Mouse (Mus musculus): ENCODE measurements around the gene Cops2.

The Cops2 gene

DNA sequence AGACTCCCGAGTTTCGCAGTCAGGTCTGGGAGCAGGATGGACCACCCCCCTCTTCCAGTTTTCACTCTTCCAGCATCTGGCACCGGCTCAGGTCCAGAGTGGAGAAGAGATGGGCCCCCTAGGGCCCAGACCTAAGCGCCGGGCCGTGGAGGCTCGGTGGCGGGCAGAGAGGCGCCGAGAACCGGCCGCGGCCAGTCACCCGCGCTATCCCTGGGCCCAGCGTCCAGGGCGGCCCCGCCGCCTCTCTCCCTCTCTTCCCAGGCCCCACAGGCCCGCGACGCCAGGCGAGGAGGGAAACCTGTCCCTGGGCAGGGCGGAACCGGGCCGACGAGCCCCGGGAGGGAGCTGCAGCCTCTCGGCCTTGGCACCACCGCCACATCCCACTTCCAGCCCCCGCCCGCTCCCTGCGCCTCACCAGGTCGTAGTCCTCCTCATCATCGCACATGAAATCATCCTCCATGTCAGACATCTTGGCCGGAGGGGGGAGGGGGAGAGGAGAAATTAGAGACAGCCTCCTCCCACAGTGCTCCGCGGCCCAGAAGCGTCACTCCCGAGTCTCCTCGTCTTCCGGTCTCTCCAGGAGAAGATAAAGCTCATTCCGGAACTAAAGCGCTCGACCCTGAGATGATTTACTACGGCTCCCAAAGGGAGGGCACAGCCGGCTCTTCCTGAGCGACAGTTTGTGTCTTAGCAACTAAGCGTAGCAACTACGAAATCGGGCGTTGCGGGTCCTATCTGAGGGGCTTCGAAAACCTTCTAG, at the start of gene Cops2, which contains the start of gene Galk2:
Gene Cops2 (minus strand): TSS at position 619 of the 760 bp plus-strand sequence.
Gene Galk2 (plus strand): TSS at position 589 of the 760 bp plus-strand sequence.
- DNase-seq (ENCODE audit: low read depth, low spot score): peak; percentile 99

DNA sequence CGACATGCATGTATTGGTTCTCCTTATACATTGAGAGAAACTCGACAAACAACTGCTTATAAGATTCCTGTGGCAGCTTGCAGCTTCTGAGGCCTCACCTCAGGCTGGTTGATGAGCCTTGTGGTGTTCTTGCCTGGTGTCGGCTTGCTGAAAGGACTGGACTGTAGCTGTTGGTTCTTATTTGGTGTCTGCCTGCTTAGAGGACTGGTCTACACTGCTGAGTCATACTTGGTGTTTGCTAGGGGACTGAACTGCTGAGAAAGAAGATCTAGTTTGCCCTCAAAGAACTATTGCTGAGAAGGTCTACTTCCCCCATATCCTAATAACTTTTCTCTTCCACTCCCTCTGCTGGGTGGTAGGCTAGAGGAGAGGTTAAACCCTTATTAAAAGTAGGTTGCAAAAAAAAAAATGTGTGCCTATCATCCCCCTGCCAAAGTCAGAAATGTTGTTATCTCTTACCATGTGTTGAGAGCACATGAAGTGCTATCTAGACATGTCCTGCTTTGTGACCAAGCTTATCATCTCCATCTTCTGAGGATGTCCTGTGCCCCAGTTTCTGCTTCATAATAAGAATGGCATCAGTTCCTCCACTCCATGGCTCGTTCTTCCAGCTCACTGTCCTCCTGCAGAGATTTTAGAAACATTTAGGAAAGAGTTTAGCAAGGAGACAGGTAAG, 48.8 kb upstream of the Cops2 start:
- no peak for DNase-seq (ENCODE audit: low read depth, low spot score)

DNA sequence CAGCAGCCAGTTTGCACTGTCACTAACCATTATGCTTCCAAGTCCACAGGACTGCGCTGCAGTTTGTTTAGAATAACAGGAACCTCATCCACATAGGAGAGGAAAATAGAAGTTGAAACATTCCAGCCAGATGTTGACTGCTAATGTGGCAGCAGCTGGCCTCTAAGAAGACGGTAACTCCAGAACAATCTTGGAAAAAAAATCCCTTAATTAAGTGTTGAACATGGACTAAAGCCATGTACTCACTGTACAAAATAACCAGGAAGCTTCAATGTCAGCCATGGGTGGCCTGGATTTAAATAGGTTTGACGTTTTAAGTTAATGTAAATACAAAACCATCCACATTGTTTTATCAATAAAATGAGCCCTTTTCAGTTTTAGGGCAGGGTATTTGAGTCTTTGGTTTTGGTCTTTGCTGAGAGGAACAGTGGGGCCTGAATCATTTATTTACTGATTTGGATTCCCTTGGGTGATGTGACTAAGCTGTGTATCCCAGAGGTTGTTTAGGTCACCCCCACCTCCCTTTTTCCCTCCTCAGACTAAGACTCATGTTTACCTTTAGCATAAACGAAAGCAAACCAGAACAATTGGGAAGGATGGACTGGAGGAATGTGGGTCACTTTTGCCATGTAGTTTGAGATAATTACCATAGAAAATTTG, 47.6 kb upstream of the Cops2 start:
- no peak for DNase-seq (ENCODE audit: low read depth, low spot score)

DNA sequence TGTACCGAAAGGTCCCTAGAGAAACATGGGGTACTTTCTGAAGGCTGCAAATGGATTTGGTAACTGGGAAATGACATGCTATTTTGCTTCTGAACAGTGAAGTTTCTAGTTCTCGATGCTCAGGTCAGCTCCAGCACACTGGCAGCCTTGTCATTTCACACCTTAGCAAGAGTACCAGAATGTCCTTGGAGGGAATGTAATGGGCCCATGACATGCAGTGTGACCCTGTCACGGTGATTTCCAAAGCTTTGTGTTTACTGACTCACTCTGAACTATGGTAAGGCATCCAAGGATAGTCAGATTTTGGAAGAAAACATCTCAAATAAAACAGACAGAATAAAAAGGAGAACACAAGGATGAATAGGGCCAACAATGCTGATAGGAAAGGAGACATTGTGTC, 42.5 kb upstream of the Cops2 start:
- DNase-seq (ENCODE audit: low read depth, low spot score): no peak

DNA sequence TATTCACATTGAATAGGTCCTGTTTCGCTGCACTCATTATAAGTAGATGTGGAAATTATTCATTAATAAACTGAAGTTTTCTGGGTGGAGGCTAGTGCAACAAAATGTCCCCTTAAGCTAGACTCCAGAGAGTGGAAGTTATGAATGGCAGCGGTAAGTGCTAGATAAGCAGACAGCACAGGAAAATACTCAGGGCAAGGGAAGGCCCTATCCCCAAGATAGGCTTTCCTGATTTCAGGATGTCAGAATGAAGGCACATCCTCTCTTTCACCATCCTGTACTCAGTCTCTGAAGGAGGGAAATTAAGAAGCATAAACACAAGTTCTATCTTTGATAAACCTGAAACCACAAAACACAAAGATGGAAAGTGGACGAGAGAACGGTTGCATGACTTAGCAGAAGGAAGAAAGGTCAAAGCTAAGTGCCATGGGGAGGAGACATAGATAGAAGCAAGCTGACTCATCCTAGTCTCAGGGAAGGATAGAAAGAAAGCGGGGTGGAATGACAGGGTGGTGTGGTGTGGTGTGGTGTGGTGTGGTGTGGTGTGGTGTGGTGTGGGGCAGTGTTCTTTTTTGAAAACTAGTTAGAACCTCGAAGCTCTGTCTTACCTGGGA, 42.0 kb upstream of the Cops2 start:
- no peak for DNase-seq (ENCODE audit: low read depth, low spot score)

DNA sequence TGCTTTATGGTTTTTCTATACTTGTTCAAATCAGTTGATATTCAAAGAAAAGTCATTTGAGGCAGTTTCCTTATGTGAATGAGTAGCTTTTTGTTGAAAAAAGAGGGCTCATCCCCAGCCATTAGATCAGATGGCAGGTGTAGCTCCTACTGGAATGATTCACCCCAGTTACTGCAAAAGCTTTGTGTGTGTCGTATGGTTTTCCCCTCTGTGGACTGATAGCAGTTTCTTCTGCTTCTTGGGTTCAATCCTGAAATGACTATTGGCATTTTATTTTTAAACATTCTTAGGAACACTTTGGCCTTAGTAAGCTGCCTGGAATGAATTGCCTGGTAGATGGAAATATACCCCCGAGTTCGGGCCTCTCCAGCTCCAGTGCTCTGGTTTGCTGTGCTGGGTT, 37.4 kb upstream of the Cops2 start:
- DNase-seq (ENCODE audit: low read depth, low spot score): no peak

DNA sequence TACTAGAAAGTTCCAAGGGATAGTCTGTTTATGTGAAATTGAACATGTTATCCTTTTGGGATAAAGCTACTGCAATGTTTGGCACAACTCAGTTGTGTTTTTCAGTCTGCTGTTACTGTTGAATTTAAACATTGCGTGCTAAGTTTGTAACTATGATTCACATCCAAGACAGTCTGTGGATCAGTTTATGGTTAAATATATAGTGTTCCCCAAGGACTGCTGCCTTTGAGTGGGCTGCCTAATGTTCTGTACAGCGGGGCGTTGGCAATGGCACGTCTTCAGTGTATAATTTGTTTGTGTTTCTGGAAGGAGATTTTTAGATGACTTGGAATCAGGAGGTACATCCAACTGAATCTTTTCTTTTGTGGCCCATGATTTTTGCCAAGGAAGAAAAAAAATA, 36.2 kb upstream of the Cops2 start:
- DNase-seq (ENCODE audit: low read depth, low spot score): peak; percentile 43

DNA sequence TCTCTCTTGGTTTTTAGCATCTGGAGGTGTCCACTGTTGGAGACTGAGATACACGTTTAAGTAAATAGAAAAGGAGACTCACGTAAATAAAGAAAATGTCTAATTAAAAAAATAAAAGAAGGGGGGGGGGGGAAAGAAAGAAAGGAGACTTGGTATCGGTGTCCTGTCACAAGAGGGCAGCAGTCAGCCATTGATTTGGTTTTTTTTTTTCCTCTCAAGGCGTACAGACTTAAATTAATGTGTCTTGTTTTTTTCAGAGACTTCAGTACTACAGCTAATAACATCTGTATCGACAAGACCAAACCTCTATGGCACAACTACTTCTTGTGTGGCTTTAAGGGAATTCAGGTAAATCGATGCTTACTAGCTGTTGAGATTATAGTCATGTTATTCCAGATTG, 34.2 kb upstream of the Cops2 start:
- peak; percentile 69 for DNase-seq (ENCODE audit: low read depth, low spot score)

DNA sequence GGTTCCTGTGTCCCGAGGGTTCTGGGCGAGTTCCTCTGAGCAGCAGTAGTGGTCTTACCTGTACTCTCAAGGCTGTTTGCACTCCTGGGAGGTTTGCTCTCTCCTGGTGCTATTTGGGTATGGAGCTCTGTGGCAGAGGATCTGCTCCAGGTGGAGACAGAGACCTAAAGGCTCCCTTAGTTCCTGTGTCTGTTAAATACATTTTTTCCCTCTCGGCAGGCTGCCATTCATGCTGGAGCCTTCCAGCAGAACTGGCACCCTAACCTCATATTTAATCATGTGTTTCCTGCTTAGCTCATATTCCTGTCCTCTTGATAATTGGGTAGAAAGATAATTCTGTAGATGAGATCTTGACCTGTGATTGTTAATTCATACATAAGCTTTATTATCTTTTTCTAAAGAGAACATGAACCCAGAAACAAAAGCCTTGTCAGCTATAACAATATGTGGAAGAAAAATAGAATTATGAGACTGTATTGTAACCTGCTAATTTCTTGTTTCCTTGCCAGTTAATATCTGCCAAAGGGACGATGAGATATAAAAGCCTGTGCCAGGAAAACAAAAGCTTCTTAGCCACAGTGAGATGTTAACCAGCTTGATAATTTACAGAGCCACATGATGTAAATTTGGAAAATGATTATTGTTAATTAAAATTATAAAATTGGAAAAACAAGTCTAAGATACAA, 27.1 kb upstream of the Cops2 start:
- peak; percentile 73 for DNase-seq (ENCODE audit: low read depth, low spot score)

DNA sequence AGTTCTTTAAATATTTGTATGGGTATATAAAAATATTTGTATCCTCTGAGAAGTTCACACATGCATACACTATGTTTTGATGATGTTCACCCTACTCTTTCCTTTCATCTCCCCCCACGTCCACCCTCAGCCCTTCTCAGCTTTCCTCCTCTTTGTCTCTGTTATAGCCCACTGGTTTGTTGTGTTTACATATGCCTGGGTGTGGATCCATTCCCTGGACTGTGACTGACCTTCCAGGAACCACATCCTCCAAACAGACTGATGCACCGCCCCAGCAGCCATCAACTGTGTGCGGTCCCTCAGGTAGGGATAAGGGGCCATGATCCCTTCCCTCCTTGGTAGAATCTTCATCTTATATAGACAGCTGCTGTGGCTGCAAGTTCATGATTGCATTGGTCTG, 11.2 kb upstream of the Cops2 start:
- no peak for DNase-seq (ENCODE audit: low read depth, low spot score)

DNA sequence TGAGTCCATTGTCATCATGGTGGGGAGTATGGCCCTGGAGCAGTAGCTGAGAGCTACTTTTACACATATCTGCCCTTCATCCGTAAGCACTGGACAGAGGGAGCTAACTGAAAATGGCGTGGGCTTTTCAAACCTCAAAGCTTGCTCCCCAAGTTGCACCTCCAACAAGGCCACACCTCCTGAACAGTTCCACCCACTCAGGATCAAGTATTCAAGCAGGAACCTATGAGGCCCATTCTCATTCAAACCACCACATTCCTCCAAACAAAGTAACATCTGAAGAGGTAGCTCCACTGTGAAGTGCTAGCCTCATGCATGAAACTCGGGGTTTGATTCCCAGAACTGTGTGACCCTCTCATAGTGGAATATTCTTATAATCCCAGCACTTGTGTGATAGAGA, 9.4 kb upstream of the Cops2 start:
- no peak for DNase-seq (ENCODE audit: low read depth, low spot score)

DNA sequence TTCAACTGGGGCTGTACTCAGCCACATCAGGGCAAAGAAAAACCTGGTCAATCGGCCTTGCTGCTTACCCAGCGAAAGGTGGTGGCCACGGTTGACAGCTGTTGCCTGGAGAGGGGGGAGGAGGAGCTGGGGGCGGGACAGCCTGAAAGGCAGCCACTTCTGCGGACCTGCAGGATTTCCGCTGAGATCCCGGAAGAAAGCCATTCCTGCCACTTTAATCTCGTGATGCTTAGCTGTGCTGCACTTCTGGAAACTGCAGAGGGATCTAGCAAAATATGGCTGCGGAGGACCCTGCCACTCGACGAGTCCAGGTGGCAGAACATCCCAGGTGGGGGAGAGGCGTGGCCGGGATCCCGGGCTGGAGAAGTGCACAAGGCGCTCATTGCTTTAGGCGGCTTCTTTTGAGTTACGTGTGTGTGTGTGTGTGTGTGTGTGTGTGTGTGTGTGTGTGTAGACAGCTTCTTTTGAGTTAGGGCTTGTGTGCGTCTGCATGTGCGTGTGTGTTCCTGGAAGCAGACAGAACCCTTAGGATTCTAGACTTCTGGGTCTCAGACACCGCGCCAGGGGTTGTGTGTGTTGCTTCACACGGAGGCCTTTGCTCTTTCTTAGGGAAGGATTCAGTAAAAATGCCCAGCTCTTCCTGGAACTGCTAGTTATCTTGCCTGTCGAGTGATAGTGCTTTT, 7.3 kb upstream of the Cops2 start:
- peak; percentile 85 for DNase-seq (ENCODE audit: low read depth, low spot score)

DNA sequence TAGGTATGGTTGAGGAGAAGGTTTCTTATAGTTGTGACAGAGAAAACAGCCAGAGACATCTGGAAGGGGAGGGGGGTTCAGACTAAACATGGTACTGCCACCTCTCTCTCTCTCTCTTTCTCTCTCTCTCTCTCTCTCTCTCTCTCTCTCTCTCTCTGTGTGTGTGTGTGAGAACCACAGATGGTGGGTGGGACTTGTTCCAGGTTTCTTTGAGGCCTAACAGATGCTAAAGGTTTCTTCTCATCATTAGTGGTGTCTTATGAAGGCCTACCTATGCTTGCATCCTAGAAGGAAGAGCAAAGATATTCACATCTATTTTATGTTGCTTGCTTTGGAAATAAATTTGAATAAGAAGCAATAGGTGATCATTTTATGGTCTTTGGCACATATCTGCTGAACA, 6.6 kb upstream of the Cops2 start:
- DNase-seq (ENCODE audit: low read depth, low spot score): peak; percentile 29

DNA sequence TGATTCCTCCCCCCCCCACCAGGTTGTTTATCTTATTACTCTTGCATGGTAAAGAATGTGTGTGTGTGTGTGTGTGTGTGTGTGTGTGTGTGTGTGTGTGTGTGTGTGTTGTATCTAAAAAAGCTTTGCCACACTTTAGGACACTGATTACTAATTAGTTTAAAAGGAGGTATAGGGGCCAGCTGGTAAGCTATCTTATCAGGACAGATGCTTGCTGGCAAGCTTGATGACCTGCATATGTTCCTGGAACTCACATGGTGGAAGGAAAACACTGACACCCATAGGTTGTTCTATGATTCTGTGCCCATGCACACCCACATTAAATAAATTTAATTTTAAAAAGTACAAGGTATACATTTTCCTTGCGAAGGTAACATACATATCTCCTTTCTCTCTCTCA, 5.6 kb upstream of the Cops2 start:
- DNase-seq (ENCODE audit: low read depth, low spot score): no peak

DNA sequence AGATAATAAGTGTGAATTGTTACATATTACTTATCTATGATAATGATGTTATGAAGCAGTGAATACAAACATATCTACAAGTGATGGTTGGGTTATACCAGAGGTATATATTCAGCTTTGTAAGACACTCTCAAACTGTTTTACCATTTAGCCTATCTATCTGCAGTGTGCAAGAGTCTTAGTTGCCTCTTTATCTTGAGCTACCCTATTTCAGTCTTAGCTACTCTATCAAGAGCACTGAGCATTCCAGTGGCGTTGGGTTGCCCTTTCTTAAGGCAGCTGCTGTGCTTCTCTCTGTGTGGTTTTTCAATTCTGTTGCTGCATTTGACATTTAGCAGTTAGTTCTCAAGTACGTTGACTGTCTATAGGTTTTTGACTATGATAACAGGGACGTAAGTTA, 4.9 kb upstream of the Cops2 start:
- no peak for DNase-seq (ENCODE audit: low read depth, low spot score)

DNA sequence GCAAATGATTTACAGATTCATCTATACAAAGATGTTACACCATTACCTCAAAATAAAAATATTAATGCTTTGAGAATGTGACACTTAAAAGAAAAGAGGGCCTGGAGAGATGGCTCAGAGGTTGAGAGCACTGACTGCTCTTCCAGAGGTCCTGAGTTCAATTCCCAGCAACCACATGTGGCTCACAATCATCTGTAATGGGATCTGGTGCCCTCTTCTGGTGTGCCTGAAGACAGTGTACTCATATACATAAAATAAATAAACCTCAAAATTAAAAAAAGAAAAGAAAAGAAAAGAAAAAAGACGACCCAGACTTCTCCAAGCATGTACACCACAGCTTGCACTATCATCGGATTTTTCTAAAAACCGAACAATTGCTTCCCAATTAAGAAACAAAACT, 1.2 kb downstream of the Cops2 start:
- no peak for DNase-seq (ENCODE audit: low read depth, low spot score)

DNA sequence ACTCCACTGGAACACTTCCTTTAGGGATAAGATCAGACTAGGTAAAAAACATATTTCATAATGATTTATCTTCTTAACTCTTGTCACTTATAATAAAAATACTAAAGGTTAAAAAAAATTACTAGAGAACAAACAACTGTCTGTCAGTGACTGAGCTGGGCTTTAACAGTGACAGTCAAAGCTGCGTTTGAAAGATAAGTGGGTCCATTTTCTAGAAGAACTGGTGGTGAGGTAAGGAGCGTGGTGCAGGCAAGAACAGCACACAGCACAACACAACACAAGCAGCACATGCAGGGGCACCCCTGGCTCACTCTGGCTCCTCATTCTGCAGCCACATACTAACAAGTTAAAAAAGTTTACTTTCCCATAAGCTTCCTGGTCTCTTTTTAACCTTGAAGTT, 7.7 kb downstream of the Cops2 start:
- no peak for DNase-seq (ENCODE audit: low read depth, low spot score)

DNA sequence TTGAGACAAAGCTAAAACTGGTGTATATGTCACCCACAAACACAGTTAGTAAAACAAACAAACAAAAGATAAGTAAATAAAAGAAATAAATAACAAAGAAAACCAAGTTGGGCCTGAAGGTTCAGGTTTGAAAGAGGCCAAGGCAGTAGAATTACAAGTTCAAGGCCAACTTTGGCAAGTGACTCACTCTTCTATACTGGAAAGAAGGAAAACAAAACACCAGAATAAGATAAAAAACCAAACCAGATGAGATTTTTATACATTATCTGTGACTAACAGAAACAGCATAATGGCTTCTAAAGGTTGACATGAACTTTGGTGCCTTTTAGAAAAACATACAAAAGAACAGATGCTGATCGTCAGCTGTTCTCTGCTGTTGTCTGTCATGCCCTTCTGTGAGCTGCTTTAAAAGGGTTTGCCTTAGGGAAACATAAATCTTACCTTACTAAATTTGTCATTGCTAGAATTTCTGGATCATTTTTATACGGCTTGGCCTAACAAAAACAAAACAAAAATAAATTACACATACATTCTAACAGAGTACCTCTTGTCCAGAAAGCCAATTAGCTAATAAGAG, 20.1 kb downstream of the Cops2 start:
- DNase-seq (ENCODE audit: low read depth, low spot score): no peak

DNA sequence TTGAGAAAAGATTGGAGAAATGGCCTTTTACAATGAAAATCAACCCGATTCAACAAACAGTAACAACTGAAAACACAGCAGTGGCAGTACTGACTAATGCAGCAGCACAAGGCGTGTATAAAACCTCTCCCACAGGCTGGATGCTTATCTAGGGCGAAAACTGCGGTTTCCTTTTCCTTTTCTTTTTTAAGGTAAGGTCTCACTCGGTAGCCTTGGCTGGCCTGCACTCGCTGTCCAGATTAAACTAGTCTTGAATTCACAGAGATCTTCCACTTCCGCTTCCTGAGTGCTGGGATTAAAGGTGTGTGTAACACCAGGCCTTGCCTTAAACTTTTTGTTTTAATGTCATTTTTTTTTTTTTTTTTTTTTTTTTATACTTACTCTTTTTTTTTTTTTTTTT, 20.8 kb downstream of the Cops2 start:
- no peak for DNase-seq (ENCODE audit: low read depth, low spot score)

DNA sequence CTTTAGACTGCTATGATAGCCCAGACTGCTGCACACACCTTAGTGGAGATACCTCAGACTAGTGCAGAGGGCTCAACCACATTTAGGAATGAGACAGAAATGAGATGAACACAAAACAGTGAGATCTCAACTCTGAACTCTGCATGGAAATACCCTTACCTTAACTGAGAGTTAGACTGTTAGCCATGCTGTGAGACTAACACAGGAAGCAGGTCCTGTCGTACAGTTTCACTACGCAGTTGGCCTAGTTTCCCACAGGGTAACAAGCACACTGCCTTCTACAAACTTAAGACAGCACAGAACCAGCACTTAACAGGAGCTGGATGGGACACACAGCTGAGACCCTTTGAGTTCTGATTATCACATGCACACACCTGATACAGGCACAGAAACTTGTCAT, 29.0 kb downstream of the Cops2 start:
- no peak for DNase-seq (ENCODE audit: low read depth, low spot score)

DNA sequence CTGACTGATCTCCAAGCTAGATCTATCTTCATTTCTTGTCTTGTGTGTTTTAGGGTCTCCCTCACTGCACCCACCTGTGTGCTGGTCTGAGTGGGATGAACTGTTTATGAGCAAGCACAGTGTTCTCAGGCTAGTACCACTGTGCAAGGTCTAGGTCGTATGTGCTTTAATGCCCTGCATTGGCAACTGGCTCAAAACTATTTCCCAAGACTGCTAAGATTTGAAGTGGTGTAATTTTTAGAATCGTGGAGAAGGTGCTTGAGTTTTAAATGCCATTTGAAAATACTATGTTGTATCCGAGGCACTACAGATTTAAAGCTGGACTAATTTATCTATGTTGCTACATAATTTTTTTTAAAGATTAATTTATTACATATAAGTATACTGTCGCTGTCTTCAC, 31.0 kb downstream of the Cops2 start:
- DNase-seq (ENCODE audit: low read depth, low spot score): no peak

Measured in brain, adult 2 months (tissue).